Mouse (Mus musculus) inflammation-experienced regulatory T-cells, adult 6 months (primary cell): Measurements from ENCODE around the gene Crb1. TPM values are rescaled to one million over a fixed set of nuclear protein-coding genes. Genes with fewer than 3 reads are reported as not detected.
"Not testable (repeated sequence)": the region's sequence is repeated elsewhere in the genome, so short reads cannot be mapped to it uniquely, and the experiment has no call there.

ENCODE experiments used
- ATAC-seq: one replicate; pipeline ENCODE4 v1.8.0; 2017
- polyA plus RNA-seq, 3 experiments: library from polyadenylated mRNA; unstranded; fragments of 100-300 nt; shearing (Covaris generic); gene quantifications; one replicate each; pipeline ENCODE4 v1.2.1; 2017

Gene Crb1
- not detected for polyA plus RNA-seq

GRCm38 (mm10) chr1:139376638-139377286 is at the start of gene Crb1:
Gene Crb1, minus strand, starts transcription at chr1:139377100.
- peak; percentile 52 for ATAC-seq

- ATAC-seq, result no peak
Measured at GRCm38 (mm10) chr1:139425006-139425405, 48.1 kb upstream of the Crb1 start.

GRCm38 (mm10) chr1:139423931-139424330 is 47.0 kb upstream of the Crb1 start:
- ATAC-seq, result no peak

- ATAC-seq, result no peak
Measured at GRCm38 (mm10) chr1:139422941-139423340, 46.0 kb upstream of the Crb1 start.

- peak; percentile 83 for ATAC-seq
Measured at GRCm38 (mm10) chr1:139421875-139422791, 45.2 kb upstream of the Crb1 start, which contains the start of gene Zbtb41. Gene Zbtb41, plus strand, starts transcription at chr1:139422288.

GRCm38 (mm10) chr1:139421521-139421874 is 44.6 kb upstream of the Crb1 start:
- ATAC-seq, result peak; percentile 23

GRCm38 (mm10) chr1:139413465-139413864 is 36.6 kb upstream of the Crb1 start:
- ATAC-seq, result peak; percentile 86

- not testable (repeated sequence) for ATAC-seq
Measured at GRCm38 (mm10) chr1:139412365-139412764, 35.5 kb upstream of the Crb1 start.

GRCm38 (mm10) chr1:139407701-139408100 is 30.8 kb upstream of the Crb1 start:
- ATAC-seq, result peak; percentile 17

GRCm38 (mm10) chr1:139405766-139406165 is 28.9 kb upstream of the Crb1 start:
- ATAC-seq, result no peak

- no peak for ATAC-seq
Measured at GRCm38 (mm10) chr1:139396589-139396988, 19.7 kb upstream of the Crb1 start.

GRCm38 (mm10) chr1:139391747-139392146 is 14.8 kb upstream of the Crb1 start:
- ATAC-seq, result no peak

GRCm38 (mm10) chr1:139379621-139379984 is 2.7 kb upstream of the Crb1 start:
- no peak for ATAC-seq

GRCm38 (mm10) chr1:139378861-139379620 is 2.1 kb upstream of the Crb1 start:
- no peak for ATAC-seq

GRCm38 (mm10) chr1:139375900-139376299 is 1.0 kb downstream of the Crb1 start:
- no peak for ATAC-seq

GRCm38 (mm10) chr1:139371341-139371740 is 5.6 kb downstream of the Crb1 start:
- no peak for ATAC-seq

- no peak for ATAC-seq
Measured at GRCm38 (mm10) chr1:139348566-139348965, 28.3 kb downstream of the Crb1 start.

GRCm38 (mm10) chr1:139346602-139347371 is 30.1 kb downstream of the Crb1 start:
- ATAC-seq, result no peak

GRCm38 (mm10) chr1:139346030-139346601 is 30.8 kb downstream of the Crb1 start:
- ATAC-seq, result no peak

GRCm38 (mm10) chr1:139340178-139340859 is 36.6 kb downstream of the Crb1 start:
- no peak for ATAC-seq

- ATAC-seq, result no peak
Measured at GRCm38 (mm10) chr1:139336997-139337396, 39.9 kb downstream of the Crb1 start.
